Mouse (Mus musculus) E14TG2a.4 (cell line): ENCODE measurements around the gene Fbxl17.

Experiments used
- CTCF ChIP-seq: conservative IDR thresholded peaks from 2 replicates; pipeline ENCODE4 v1.5.1; 2014; ENCODE audit warnings: low read length
- POU5F1 ChIP-seq: IDR thresholded peaks from 2 replicates; pipeline ENCODE4 v1.6.1; 2014; ENCODE audit warnings: low read length, borderline replicate concordance

DNA sequence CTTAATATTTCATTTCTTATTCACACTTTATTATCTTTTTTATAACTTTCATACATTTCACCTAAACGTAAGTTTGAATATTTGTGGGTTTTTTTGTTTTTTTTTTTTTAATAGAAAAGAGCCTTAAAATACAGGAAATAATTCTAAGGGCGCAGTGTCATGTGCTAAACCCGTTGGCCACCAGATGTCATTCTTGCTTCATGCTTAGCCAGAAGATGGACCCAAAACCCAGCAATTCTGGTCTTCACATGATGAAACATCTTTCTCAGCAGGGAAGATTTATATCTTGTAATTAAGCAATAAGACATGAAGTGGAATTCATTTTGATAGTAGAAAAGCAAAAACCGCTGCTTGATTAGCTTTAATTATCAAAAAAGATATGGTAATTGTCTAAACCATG lies 47.6 kb upstream of the Fbxl17 start:
- TF ChIP-seq CTCF (peak; percentile 51), POU5F1 (no peak)
